Mouse (Mus musculus) brain, adult 2 months (tissue): ENCODE data around the gene Hras.
A peak's percentile ranks its signal among the peaks of the same experiment; 100 is the strongest.

ENCODE experiments used
- DNase-seq: peaks from one replicate; pipeline ENCODE4 v3.0.0; 2011; ENCODE audit warnings: low read depth, low spot score

Hras gene

DNA sequence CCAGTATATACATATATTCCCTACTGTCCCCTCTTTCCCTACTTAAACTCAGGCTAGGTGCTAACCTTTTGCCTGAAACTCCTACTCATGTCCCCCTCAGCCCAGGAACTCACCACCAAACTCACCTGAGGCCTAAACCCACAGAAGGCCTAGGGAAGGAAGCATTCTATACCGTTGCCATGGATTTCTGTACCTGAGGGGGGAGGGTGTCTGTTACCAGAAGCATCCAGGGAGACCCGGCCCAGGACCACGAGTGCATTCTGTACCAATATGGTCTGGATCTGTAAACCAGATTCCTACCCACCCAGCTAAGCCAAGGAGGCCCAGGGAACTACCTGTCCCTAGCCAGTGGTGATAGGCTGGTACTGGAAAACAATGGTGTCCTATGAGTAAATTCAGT is 20.5 kb upstream of the Hras start:
- no peak for DNase-seq

DNA sequence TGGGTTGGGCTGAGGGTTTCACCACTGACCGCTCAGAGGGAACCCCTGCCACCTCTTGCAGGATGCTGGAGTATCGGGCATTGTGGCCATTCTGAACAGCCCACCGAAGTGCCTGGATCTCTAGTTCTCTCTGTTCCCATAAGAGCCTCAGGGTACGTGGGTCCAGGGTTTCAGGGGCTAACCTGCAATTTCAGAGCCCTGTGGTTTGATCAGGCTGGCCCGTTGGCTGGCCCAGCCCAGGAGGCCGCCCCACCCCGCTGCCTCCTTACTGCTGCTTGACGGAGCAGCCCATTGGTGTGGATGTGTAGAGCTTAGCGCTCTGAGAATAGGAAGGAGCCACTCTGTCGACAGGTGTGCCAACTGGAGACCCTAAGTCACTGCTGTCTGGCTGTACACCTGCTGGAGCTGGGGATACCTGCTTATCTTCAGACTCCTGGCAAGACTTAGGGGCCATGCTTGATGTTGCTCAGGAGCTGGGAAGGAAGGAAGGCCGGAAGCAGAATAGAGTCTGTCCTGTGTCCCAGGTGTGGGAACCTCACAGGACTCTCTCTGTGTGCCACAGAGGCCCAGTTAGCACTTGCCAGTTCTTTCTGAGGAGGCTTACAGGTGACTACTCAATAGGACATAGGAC is 19.9 kb upstream of the Hras start, which contains the start of gene Lmntd2:
TSS of gene Lmntd2 (minus strand) at position 476 of the 631 bp plus-strand sequence.
- DNase-seq: no peak

- no peak for DNase-seq
These were observed 19.3 kb upstream of the Hras start for GRCm38 (mm10) chr7:141213133-141213532.

- no peak for DNase-seq
These were observed 16.9 kb upstream of the Hras start for GRCm38 (mm10) chr7:141210606-141211131.

- no peak for DNase-seq
These were observed 16.3 kb upstream of the Hras start for GRCm38 (mm10) chr7:141210137-141210536.

- no peak for DNase-seq
These were observed 15.7 kb upstream of the Hras start for GRCm38 (mm10) chr7:141209526-141209925.

GRCm38 (mm10) chr7:141206182-141206937 is 12.6 kb upstream of the Hras start:
- DNase-seq: no peak

DNA sequence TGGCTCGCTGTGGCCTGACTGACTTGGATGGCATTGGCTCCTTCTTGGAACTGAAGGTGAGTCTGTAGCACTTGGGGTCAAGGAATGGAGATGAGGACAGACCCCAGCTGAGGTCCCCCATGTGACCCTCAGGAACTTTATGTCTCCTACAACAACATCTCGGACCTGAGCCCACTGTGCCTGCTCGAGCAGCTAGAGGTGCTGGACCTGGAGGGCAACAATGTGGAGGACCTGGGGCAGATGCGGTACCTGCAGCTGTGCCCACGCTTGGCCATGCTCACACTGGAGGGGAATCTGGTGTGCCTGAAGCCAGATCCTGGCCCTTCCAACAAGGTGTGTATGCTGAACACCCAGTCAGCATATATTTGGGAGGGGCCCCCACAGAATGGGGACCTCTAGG is 11.7 kb upstream of the Hras start:
- DNase-seq: no peak

- no peak for DNase-seq
These were observed 10.7 kb upstream of the Hras start for GRCm38 (mm10) chr7:141204546-141204945.

GRCm38 (mm10) chr7:141198121-141198520 is 4.3 kb upstream of the Hras start:
- no peak for DNase-seq

- no peak for DNase-seq
These were observed 2.9 kb upstream of the Hras start for GRCm38 (mm10) chr7:141196619-141197282.

DNA sequence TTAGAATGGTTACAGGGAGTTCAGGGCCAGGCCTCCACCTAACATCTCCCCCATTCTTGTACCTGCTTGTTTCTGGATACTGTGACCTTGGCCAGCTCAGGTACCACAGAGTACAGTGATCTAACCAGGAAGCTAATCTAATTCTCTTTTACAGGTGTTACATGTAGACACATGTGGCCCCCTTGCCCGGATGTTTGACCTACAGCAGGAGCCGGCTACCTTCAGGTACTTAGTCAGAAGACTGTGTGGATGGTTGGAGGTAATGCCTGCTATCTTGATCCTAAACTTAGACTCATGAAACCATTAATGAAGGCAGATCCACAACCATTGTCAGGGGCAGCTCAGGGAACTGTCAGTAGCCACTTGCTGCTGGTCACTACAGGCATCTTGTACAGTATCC is 1.9 kb upstream of the Hras start:
- DNase-seq: no peak

GRCm38 (mm10) chr7:141194830-141195229 is 1.0 kb upstream of the Hras start:
- DNase-seq: peak; percentile 86

- DNase-seq: no peak
These were observed 604 bp upstream of the Hras start for GRCm38 (mm10) chr7:141194409-141194808.

DNA sequence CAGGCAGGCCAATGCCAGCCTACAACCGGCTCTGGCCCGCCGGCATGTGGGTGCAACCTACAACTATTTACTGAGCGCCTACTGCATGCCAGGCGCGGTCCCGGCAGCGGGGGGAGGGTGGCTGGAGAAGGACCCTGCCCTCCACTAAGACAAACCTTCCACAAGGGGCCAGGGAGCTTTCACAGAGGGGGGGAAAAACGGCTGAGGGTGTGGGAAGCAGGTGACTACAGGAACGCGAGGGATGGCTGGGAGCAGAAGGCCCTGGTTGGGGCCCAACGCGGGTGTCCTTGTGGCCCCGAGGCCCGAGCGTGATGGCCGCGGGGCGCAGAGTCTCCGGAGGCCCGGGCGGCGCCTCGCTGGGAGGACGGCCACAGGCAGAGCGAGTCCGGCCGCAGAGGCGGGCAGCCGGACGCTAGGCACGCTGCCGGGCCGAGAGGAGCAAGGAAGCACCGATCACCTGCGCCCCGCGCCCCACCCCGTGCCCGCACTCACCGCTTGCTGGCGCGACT is 403 bp downstream of the Hras start:
- DNase-seq: peak; percentile 37

DNA sequence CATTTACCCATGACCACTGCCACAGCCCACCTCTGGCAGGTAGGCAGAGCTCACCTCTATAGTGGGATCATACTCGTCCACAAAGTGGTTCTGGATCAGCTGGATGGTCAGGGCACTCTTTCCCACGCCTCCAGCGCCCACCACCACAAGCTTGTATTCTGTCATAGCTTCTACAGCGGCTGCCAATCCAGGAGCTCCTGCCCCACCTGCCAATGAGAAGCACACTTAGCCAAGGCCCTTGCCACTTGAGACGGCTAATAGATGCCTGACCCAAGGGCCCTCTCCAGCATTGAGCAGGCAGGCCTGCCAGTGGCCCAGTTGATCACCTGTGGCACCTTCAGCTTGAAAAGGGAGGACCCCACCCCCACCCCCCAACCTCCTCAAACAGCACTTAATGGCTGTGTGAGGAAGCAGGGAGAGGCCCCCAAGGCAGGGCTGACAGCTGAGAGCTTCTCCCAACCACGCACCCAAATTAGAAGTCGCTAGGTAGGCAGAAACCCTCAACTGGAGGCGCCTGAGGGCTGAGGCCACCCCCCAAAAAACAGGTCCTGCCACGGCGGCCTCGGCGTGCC is 943 bp downstream of the Hras start:
- peak; percentile 51 for DNase-seq

DNA sequence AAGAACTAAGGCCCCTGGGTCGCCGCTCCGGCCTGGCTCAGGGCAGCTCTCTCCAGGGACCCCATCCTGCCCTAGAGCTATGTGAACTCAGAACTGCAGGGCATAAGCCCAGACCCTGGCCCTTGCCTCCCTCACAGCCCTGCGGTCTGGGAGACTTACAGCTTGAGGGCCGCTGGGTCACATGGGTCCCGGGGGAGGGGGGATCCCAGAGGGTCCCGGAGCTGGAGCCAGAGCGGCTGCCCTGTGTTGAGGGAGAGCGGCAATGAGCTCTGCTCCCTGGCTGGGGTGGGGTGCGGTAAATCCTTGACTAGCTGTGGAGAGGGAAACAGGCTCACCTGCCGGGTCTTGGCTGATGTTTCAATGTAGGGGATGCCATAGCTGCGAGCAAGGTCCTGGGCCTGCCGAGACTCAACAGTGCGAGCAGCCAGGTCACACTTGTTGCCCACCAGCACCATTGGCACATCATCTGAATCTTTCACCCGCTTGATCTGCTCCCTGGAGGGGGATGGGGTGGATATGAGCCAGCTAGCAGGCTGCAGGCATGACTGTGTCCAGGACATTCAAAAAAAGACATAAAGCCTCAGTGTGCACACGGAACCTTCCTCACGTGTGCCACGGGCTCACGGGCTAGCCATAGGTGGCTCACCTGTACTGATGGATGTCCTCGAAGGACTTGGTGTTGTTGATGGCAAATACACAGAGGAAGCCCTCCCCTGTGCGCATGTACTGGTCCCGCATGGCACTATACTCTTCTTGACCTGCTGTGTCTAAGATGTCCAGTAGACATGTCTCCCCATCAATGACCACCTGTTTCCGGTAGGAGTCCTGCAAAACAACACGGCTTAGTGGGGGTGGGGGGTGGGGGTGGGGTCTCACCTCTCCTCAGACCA is 1.8 kb downstream of the Hras start:
- DNase-seq: no peak

DNA sequence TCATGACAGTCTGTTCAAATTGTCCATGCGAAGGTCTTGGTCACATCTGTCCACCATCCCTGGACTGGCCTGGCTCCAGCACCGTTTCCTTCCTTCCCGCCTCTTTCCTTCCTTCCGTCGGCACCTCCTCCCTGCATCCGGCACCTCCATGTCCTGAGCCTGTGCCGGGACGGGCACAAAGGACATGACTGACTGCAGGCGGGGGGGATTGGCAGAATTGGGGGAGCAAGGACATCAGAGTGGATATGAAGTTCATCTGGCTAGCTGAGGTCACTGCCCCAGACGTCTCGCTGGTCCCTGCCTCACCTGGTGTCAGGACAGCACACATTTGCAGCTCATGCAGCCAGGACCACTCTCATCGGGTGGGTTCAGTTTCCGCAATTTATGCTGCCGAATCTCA is 2.8 kb downstream of the Hras start:
- no peak for DNase-seq

- no peak for DNase-seq
These were observed 3.6 kb downstream of the Hras start for GRCm38 (mm10) chr7:141190220-141190619.

DNA sequence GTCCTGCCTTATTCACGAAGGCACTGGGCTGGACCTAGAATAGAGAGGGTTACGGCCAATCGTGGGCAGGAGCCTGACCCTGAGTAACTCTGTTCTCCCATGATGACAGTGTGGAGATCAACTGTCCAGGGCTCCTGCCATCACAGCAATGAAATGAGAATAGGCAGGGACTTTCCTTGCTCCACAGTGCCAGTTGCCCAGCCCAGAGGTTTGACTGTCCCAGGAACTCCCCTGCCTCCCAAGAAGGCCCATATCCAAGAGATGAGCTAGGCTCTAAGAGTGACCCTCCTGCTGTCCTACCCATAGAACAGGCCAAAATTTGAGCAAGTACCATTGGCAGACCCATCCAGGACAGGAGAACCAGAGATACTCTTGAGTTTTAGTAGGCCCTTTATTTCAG is 5.1 kb downstream of the Hras start:
- DNase-seq: no peak

DNA sequence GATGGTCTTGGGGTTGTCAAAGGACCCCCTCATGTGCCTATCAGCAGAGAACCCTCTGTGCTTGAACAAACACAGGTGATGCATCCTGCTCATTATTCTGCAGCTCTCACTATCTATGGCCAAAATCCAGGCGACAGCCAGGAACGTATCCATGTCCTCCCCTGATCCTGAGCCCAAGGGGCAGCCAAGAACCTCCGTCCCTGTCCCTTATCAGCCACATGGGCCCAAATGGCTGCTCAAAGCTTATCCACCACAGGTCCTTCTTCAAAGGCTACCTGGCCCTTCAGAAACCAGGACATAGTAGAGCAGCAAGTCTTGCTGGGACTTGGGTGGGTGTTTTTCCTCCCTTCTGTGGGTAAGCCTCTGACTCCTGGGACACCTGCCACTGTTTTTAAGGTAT is 5.6 kb downstream of the Hras start:
- DNase-seq: no peak
